Mouse (Mus musculus): Measurements from ENCODE around the gene Smad1. TPM values are rescaled to one million over a fixed set of nuclear protein-coding genes. Genes with fewer than 3 reads are reported as not detected.

Smad1 gene
- polyA plus RNA-seq, 1 experiment = 69.3 TPM

DNA sequence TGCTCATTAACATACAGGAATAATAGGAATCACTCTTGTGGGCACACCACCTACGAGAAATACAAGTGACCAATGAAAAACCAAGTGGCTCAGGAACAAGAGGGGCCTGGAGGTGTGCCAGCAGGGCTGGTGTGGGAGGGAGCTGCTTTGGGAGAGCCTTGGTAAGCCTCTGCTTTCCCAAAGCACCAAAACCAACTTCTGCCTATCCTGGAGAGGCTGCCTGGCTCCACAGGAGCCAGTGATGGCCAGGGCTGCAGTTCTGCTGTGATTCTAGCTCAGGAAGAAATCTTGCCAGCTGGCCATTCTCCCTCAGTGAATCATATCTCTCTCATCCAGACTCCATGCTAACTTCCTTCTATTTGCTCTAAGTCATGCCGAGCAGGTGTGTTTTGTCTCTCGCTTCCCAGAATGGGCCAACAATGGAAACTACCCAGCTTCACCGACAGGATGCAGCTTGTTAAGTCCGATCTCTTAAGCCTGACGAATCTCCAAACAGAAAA, 49.2 kb downstream of the Smad1 start:
- TF ChIP-seq CTCF (IDR thresholded peaks at IDR 0.05; ENCODE audit: borderline replicate concordance, extremely low read depth, insufficient read depth, insufficient read length) (peak; percentile 21; the same call in 1 of the 2 replicates), POLR2A (IDR thresholded peaks at IDR 0.05; ENCODE audit: borderline replicate concordance, extremely low read depth, insufficient read depth, insufficient read length, poor library complexity, severe bottlenecking) (no peak)
- DNase-seq (ENCODE audit: low read depth) = peak; percentile 93

DNA sequence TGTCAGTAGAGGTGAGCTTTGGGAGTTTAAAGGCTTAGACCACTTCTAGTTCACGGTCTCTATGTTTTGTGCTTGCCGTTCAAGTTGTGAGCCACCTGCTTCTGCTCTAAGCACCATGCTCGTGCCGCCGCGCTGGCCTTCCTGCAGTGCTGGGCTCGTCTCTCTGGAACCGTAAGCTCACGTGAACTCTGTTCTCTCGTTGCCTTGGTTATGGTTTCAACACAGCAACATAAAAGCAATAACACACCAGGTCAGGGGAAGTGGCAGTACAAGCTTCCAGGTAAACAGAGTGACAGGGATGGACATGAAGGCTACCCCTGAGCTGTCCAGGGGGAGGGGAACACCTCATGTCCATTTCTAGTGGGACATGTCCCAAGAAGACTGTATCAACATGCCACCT, 52.9 kb downstream of the Smad1 start:
- TF ChIP-seq POLR2A (IDR thresholded peaks at IDR 0.05; ENCODE audit: borderline replicate concordance, extremely low read depth, insufficient read depth, insufficient read length, poor library complexity, severe bottlenecking) (no peak), CTCF (IDR thresholded peaks at IDR 0.05; ENCODE audit: borderline replicate concordance, extremely low read depth, insufficient read depth, insufficient read length) (no peak)
- DNase-seq (ENCODE audit: low read depth) = no peak

DNA sequence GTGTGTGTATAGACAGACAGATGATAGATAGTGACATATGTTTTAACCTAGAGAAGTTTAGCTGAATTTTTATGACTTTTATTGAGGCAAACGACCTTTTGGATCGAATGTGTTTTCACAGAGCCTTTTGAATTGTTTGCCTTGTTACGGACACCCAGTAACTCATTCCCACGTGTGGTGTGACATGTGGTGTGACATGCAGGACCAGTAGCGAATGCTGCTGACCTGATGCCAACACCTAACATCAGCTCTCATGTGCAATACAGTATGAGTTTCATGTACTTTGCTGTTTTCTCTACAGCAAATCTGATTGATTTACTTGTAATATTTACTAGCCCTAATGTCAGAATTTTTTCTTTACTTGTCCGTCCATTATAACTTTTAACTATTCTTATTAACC, 53.5 kb downstream of the Smad1 start:
- DNase-seq (ENCODE audit: low read depth) = no peak
- TF ChIP-seq CTCF (IDR thresholded peaks at IDR 0.05; ENCODE audit: borderline replicate concordance, extremely low read depth, insufficient read depth, insufficient read length) = no peak

DNA sequence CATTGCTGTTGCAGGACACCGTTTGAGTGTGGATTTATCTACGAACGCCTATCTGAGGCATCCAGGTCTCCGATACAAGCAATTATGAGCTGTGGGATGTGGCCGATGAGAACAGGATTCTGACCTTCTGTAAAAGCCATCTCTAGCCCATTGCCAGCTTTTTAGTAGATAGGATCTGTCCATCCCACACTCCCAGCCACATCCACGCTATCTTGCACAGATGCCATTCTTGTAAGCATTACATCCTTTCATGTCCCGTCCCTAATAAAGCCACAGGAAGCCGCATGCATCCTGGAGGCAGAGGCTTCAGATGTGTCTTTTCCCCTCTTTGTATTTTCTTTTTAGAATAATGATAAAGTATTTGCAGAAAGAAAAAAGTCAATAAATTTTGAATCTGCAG, 58.1 kb downstream of the Smad1 start:
- no peak for DNase-seq (ENCODE audit: low read depth)
- TF ChIP-seq CTCF (IDR thresholded peaks at IDR 0.05; ENCODE audit: borderline replicate concordance, extremely low read depth, insufficient read depth, insufficient read length) = no peak
- TF ChIP-seq POLR2A (IDR thresholded peaks at IDR 0.05; ENCODE audit: borderline replicate concordance, extremely low read depth, insufficient read depth, insufficient read length, poor library complexity, severe bottlenecking) = no peak

DNA sequence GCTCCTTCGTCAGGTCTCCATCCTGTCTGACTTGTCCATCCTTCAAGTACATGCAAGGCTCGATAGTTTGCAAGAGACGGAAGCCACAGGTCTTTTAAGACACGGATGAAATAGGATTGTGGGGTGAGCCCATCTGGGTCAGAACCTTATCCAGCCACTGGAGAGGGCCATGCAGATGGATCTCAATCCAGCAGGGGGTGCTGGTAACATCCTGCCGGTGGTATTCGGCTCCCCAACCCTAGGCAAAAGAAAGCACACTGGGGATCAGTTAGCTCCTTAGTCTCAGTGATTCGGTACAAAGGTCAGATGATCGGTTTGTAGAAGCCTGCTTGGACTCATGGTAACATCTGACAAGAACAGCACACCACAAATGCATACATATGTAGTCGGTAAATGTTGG, 59.8 kb downstream of the Smad1 start:
- TF ChIP-seq CTCF (IDR thresholded peaks at IDR 0.05; ENCODE audit: borderline replicate concordance, extremely low read depth, insufficient read depth, insufficient read length) (peak; percentile 39; the same call in 1 of the 2 replicates), POLR2A (IDR thresholded peaks at IDR 0.05; ENCODE audit: borderline replicate concordance, extremely low read depth, insufficient read depth, insufficient read length, poor library complexity, severe bottlenecking) (no peak)
- DNase-seq (ENCODE audit: low read depth) = no peak

DNA sequence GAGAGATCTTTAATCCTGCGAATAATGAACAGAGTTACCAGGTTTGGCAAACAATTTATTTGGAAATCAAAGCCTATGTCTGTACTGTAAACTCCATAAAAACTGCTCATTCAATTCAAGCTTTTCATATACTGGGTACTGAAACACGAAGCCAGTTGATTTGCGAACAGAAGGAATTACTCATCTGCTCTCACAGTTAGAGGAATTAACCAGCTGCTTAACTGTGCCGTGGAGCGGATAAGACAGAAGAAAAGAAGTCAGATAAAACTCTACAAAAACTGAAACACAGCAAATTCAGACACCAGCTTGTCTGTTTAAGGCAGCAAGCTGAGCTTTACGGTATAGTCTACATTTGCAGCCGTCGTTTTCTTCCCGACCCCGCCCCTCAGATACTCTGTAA, 60.7 kb downstream of the Smad1 start:
- peak; percentile 35 for DNase-seq (ENCODE audit: low read depth)
- TF ChIP-seq CTCF (IDR thresholded peaks at IDR 0.05; ENCODE audit: borderline replicate concordance, extremely low read depth, insufficient read depth, insufficient read length) = no peak

DNA sequence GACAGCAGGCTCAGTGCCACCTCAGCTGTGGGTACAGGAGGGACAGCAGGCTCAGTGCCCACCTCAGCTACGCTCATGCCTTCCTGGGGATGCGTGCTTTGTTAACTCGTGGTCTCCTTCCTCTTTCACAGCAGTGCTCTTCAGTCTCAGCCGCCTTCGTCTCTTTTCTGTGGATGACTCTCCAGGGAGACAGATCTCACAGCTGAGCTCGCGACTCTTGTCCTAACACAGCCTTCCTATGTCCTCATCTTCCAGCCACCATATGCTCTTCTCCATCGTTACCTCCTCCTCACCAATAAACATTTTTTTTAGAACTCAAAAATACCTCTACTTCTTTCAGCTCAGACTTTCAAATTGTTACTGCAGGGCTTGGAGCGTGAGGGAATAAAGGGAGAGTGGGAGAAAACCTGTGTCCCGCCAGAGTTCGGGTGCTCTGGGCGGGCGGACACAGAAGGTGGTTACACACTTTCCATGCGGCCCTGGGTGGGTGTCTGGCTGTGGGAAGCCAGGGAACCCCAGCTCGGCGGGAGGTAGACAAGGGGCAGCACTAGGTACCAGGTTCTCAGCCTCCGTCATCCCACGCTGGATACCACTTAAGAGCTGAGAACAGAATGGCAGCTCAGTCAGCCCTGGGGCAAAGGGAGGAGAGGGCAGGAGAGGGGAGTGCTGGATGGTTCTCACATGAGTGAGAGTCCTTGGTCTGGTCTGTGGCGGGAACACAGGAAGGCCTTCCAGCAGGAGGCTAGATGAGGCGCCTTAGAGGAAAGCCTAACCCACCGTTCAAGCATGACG, 67.0 kb downstream of the Smad1 start:
- TF ChIP-seq POLR2A (IDR thresholded peaks at IDR 0.05; ENCODE audit: borderline replicate concordance, extremely low read depth, insufficient read depth, insufficient read length, poor library complexity, severe bottlenecking) = no peak
- TF ChIP-seq CTCF (IDR thresholded peaks at IDR 0.05; ENCODE audit: borderline replicate concordance, extremely low read depth, insufficient read depth, insufficient read length) = no peak

DNA sequence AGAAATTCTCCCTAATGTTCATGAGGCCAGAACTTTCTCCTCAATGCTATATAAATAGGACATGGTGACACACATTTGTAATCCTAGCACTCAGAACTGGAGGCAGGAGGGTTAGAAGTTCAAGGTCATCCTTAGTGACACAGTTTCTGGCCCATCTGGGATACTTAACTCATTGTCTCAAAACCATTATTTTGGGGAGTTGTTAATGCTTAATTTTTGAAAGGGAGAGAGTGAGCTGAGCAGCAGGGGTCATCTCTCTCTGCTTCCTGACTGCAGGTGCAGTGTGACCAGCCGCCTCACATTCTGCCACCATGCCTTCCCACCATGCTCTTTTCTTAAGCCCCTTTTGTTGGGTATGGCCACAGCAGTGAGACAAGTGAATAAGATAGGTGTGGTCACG, 67.7 kb downstream of the Smad1 start:
- no peak for DNase-seq (ENCODE audit: low read depth)
- TF ChIP-seq POLR2A (IDR thresholded peaks at IDR 0.05; ENCODE audit: borderline replicate concordance, extremely low read depth, insufficient read depth, insufficient read length, poor library complexity, severe bottlenecking) (no peak), CTCF (IDR thresholded peaks at IDR 0.05; ENCODE audit: borderline replicate concordance, extremely low read depth, insufficient read depth, insufficient read length) (no peak)

More for the DNA sequence above, 67.0 kb downstream of the Smad1 start:
- no peak for DNase-seq (ENCODE audit: low read depth)

DNA sequence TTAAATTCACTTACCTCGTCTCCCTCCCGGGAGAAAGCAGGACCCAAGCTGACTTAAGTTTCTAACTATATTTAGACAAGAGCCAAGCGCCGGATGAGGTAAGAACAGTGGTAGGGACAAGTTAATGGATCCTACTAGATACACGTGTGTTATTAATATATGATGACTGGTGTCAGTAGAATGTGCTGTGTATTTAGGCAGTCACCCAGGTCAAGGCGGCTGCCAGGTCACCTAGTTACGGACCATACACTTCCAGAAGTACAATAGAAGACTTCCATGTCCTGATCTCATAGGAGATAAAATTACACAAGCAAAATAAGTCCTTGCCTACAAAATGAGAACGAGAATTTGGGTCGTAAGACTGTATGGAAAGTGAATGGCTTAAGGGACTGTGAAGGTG, 68.3 kb downstream of the Smad1 start:
- no peak for DNase-seq (ENCODE audit: low read depth)
- TF ChIP-seq POLR2A (IDR thresholded peaks at IDR 0.05; ENCODE audit: borderline replicate concordance, extremely low read depth, insufficient read depth, insufficient read length, poor library complexity, severe bottlenecking) = no peak
- no peak for TF ChIP-seq CTCF (IDR thresholded peaks at IDR 0.05; ENCODE audit: borderline replicate concordance, extremely low read depth, insufficient read depth, insufficient read length)

DNA sequence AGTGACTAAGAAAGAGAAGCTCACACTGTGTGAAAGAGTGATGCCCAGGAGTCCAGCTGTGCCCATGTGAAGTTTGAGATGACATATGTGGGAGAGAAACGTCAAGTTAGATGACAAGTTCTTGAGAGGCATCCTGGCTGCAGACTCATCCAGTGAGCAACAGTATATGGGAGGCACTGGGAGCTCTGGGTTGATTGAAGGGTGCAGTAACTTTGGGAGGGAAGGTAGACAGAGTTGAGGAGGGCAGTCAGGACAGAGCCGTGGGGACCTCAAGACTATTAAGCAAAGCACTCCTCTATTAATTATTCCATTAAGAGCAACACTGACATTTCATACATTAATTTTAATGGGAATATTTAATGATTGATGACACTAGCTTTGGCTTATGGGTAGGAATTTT, 69.6 kb downstream of the Smad1 start:
- TF ChIP-seq CTCF (IDR thresholded peaks at IDR 0.05; ENCODE audit: borderline replicate concordance, extremely low read depth, insufficient read depth, insufficient read length) = no peak
- TF ChIP-seq POLR2A (IDR thresholded peaks at IDR 0.05; ENCODE audit: borderline replicate concordance, extremely low read depth, insufficient read depth, insufficient read length, poor library complexity, severe bottlenecking) = no peak
- no peak for DNase-seq (ENCODE audit: low read depth)

DNA sequence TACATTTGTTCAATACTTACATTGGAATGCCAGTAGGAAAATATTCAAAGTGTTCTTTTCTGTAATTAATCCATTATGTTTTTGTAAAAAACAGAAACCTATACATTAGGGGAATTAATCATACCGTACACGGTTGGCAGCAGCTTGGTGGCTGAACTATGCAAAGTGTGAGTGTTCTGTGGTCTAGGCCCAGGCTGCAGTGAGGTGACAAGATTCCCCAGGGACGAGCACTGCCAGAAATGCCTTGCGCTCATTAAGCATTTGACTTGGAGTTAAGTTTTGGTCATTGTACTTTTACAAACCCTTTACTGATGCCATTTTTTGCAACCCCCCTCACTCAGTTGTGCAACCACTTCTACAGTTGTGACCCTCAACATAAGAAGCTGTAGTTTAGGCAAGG, 70.1 kb downstream of the Smad1 start:
- no peak for TF ChIP-seq POLR2A (IDR thresholded peaks at IDR 0.05; ENCODE audit: borderline replicate concordance, extremely low read depth, insufficient read depth, insufficient read length, poor library complexity, severe bottlenecking)
- TF ChIP-seq CTCF (IDR thresholded peaks at IDR 0.05; ENCODE audit: borderline replicate concordance, extremely low read depth, insufficient read depth, insufficient read length) = no peak
- DNase-seq (ENCODE audit: low read depth) = no peak

DNA sequence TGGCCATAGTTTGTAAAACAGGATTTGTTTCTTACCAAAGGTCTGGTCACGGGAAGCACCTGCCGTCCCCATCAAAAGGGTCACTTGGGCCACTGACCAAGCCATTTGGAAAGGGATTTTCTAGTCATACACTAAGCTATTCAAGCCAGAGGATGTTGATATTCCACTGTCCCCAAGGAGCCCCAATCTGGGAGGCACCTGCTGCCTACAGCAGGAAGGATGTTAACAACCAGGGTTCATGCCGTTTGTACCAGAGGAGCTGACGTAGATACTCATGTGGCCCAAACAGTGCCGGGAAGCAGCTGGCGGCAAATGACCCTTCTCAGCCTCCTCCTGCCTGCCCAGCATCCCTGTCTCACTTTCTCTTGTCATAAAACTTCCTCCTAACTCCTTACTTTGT, 73.8 kb downstream of the Smad1 start:
- DNase-seq (ENCODE audit: low read depth) = no peak

More for the DNA sequence above, 73.8 kb downstream of the Smad1 start:
- no peak for TF ChIP-seq CTCF (IDR thresholded peaks at IDR 0.05; ENCODE audit: borderline replicate concordance, extremely low read depth, insufficient read depth, insufficient read length)
- no peak for TF ChIP-seq POLR2A (IDR thresholded peaks at IDR 0.05; ENCODE audit: borderline replicate concordance, extremely low read depth, insufficient read depth, insufficient read length, poor library complexity, severe bottlenecking)
